Mouse (Mus musculus) heart, adult 2 months (tissue): ENCODE measurements around the gene Fndc3b.

Experiments
- CTCF ChIP-seq: fragments of 200-600 bp; IDR thresholded peaks from 2 replicates; pipeline ENCODE4 v1.8.1; 2022; ENCODE audit warnings: antibody characterized with exemption, mild to moderate bottlenecking, moderate library complexity
- EP300 ChIP-seq: fragments of 200-500 bp; IDR thresholded peaks from 2 replicates; pipeline ENCODE4 v1.6.1; 2011; ENCODE audit warnings: low read depth, low read length, control low read depth; ENCODE audit not compliant: insufficient read depth
- POLR2A ChIP-seq: fragments of 200-500 bp; IDR thresholded peaks from 2 replicates; pipeline ENCODE4 v1.6.1; 2011; ENCODE audit warnings: mild to moderate bottlenecking, low read depth, low read length, control low read depth; ENCODE audit not compliant: insufficient read depth

GRCm38 (mm10) chr3:27503279-27504038 lies 207.6 kb downstream of the Fndc3b start:
- TF ChIP-seq CTCF (no peak), EP300 (no peak), POLR2A (no peak)
